Mouse (Mus musculus) brain, embryonic 14.5 days (tissue): Measurements from ENCODE around the gene Slc35d3. TPM values are rescaled to one million over a fixed set of nuclear protein-coding genes. Genes with fewer than 3 reads are reported as not detected.

Experiments
- DNase-seq: peaks from one replicate; pipeline ENCODE4 v3.0.0-alpha.2; 2011; ENCODE audit warnings: low read depth
- CTCF ChIP-seq: fragments of 200-500 bp; IDR thresholded peaks from 2 replicates; pipeline ENCODE4 v1.5.1; 2012; ENCODE audit warnings: inconsistent platforms, mild to moderate bottlenecking, moderate library complexity, borderline replicate concordance; ENCODE audit not compliant: insufficient read depth, insufficient read length; ENCODE audit errors: extremely low read depth
- POLR2A ChIP-seq: fragments of 200-500 bp; IDR thresholded peaks from 2 replicates; pipeline ENCODE4 v1.6.1; 2012; ENCODE audit warnings: mild to moderate bottlenecking, inconsistent platforms, borderline replicate concordance; ENCODE audit not compliant: poor library complexity, insufficient read depth, insufficient read length, severe bottlenecking; ENCODE audit errors: extremely low read depth
- polyA plus RNA-seq: library from polyadenylated mRNA; depleted of rRNA; stranded (reverse); fragments of >200 nt; gene quantifications from 2 replicates; pipeline ENCODE4 v1.2.3, GENCODE M21; 2012; rRNA removed

Gene Slc35d3
- 1.7 and 2.1 TPM in 2 replicates for polyA plus RNA-seq

- DNase-seq, result peak; percentile 50
- no peak for TF ChIP-seq POLR2A
- peak; percentile 13; the same call in 1 of the 2 replicates for TF ChIP-seq CTCF
Observed at GRCm38 (mm10) chr10:19850998-19851691, at the start of gene Slc35d3. Gene Slc35d3, minus strand, starts transcription at chr10:19851459.

- no peak for DNase-seq
- TF ChIP-seq POLR2A, result no peak
- no peak for TF ChIP-seq CTCF
Observed at GRCm38 (mm10) chr10:19900191-19900590, 48.9 kb upstream of the Slc35d3 start.

- no peak for TF ChIP-seq POLR2A
- peak; percentile 76; the same call in 1 of the 2 replicates for TF ChIP-seq CTCF
- DNase-seq, result peak; percentile 75
Observed at GRCm38 (mm10) chr10:19893976-19894375, 42.7 kb upstream of the Slc35d3 start.

GRCm38 (mm10) chr10:19893146-19893545 lies 41.9 kb upstream of the Slc35d3 start:
- DNase-seq, result no peak
- TF ChIP-seq POLR2A (no peak), CTCF (no peak)

- peak; percentile 8 for DNase-seq
- TF ChIP-seq CTCF (no peak), POLR2A (no peak)
Observed at GRCm38 (mm10) chr10:19891686-19892085, 40.4 kb upstream of the Slc35d3 start.

GRCm38 (mm10) chr10:19889908-19890307 lies 38.6 kb upstream of the Slc35d3 start:
- TF ChIP-seq POLR2A (no peak), CTCF (no peak)
- no peak for DNase-seq

GRCm38 (mm10) chr10:19886249-19886648 lies 35.0 kb upstream of the Slc35d3 start:
- TF ChIP-seq POLR2A (no peak), CTCF (no peak)
- no peak for DNase-seq

- no peak for DNase-seq
- TF ChIP-seq CTCF (no peak), POLR2A (no peak)
Observed at GRCm38 (mm10) chr10:19884409-19884808, 33.1 kb upstream of the Slc35d3 start.

- no peak for DNase-seq
- no peak for TF ChIP-seq POLR2A
- no peak for TF ChIP-seq CTCF
Observed at GRCm38 (mm10) chr10:19880437-19880836, 29.2 kb upstream of the Slc35d3 start.

GRCm38 (mm10) chr10:19879161-19879560 lies 27.9 kb upstream of the Slc35d3 start:
- DNase-seq, result peak; percentile 26
- no peak for TF ChIP-seq CTCF
- TF ChIP-seq POLR2A, result no peak

- TF ChIP-seq CTCF, result no peak
- TF ChIP-seq POLR2A, result no peak
- no peak for DNase-seq
Observed at GRCm38 (mm10) chr10:19877679-19878078, 26.4 kb upstream of the Slc35d3 start.

- DNase-seq, result no peak
- no peak for TF ChIP-seq POLR2A
- no peak for TF ChIP-seq CTCF
Observed at GRCm38 (mm10) chr10:19877257-19877656, 26.0 kb upstream of the Slc35d3 start.
